Mouse (Mus musculus): ENCODE data around the gene Sf3b4. TPM values are rescaled to one million over a fixed set of nuclear protein-coding genes. Genes with fewer than 3 reads are reported as not detected.

Sf3b4 gene
- polyA plus RNA-seq (2015; fragmentation: Nextera tagmentation; extraction: Ambion mirVana): 127 and 146 TPM in 2 replicates

GRCm38 (mm10) chr3:96172197-96173178 is at the start of gene Sf3b4:
Gene Sf3b4 (plus strand): TSS chr3:96172332.
- Histone ChIP-seq H3K4me1 (replicated peaks) (peaks cover 39% of the 10 kb centered on the region), H3K27ac (replicated peaks) (peak within 1 kb of the TSS; percentile 98), H3K4me3 (peak within 1 kb of the TSS; percentile 66), H3K27me3 (no peaks in the 10 kb centered on the region), H3K9me3 (no peaks in the 10 kb centered on the region), H3K4me2 (peak within 1 kb of the TSS; percentile 98), H3K36me3 (peaks cover 24% of the 10 kb centered on the region), H3K9ac (peak within 1 kb of the TSS; percentile 87)
- peak; percentile 95 for ATAC-seq (ENCODE audit: low FRiP score, low read depth)
- under 1% methylated on average over 52 of the region's 58 CpGs for WGBS

- Histone ChIP-seq H3K9me3 (no peaks in the 10 kb centered on the region), H3K27me3 (no peaks in the 10 kb centered on the region), H3K4me1 (replicated peaks) (no peaks in the 10 kb centered on the region), H3K27ac (replicated peaks) (no peak overlapping the region), H3K4me2 (no peak overlapping the region), H3K36me3 (no peaks in the 10 kb centered on the region), H3K9ac (no peak overlapping the region), H3K4me3 (no peak overlapping the region)
- 89% methylated on average over 5 of the region's 5 CpGs for WGBS
- ATAC-seq (ENCODE audit: low FRiP score, low read depth): no peak
Observed at GRCm38 (mm10) chr3:96124235-96124634, 47.9 kb upstream of the Sf3b4 start.

GRCm38 (mm10) chr3:96128128-96128527 is 44.0 kb upstream of the Sf3b4 start:
- no peak overlapping the region for H3K4me2 ChIP-seq
- H3K9me3 ChIP-seq: no peaks in the 10 kb centered on the region
- no peak overlapping the region for H3K4me3 ChIP-seq
- no peaks in the 10 kb centered on the region for H3K36me3 ChIP-seq
- H3K4me1 ChIP-seq (replicated peaks): no peaks in the 10 kb centered on the region
- ATAC-seq (ENCODE audit: low FRiP score, low read depth): no peak
- no peaks in the 10 kb centered on the region for H3K27me3 ChIP-seq
- no peak overlapping the region for H3K9ac ChIP-seq
- no peak overlapping the region for H3K27ac ChIP-seq (replicated peaks)

GRCm38 (mm10) chr3:96132478-96132877 is 39.7 kb upstream of the Sf3b4 start:
- Histone ChIP-seq H3K4me2 (no peak overlapping the region), H3K36me3 (no peaks in the 10 kb centered on the region), H3K4me3 (no peak overlapping the region), H3K27me3 (no peaks in the 10 kb centered on the region), H3K27ac (replicated peaks) (no peak overlapping the region), H3K9ac (no peak overlapping the region), H3K4me1 (replicated peaks) (no peaks in the 10 kb centered on the region), H3K9me3 (no peaks in the 10 kb centered on the region)
- no peak for ATAC-seq (ENCODE audit: low FRiP score, low read depth)
- WGBS: 86% methylated on average over 3 of the region's 3 CpGs

GRCm38 (mm10) chr3:96133327-96133905 is 38.7 kb upstream of the Sf3b4 start:
- no peak for ATAC-seq (ENCODE audit: low FRiP score, low read depth)
- Histone ChIP-seq H3K27ac (replicated peaks) (no peak overlapping the region), H3K4me2 (no peak overlapping the region), H3K4me3 (no peak overlapping the region), H3K4me1 (replicated peaks) (no peaks in the 10 kb centered on the region), H3K27me3 (no peaks in the 10 kb centered on the region), H3K9ac (no peak overlapping the region), H3K9me3 (no peaks in the 10 kb centered on the region), H3K36me3 (no peaks in the 10 kb centered on the region)
- WGBS: 79% methylated on average over 11 of the region's 11 CpGs

GRCm38 (mm10) chr3:96135011-96135410 is 37.1 kb upstream of the Sf3b4 start:
- H3K27me3 ChIP-seq: no peaks in the 10 kb centered on the region
- no peaks in the 10 kb centered on the region for H3K36me3 ChIP-seq
- no peaks in the 10 kb centered on the region for H3K4me1 ChIP-seq (replicated peaks)
- ATAC-seq (ENCODE audit: low FRiP score, low read depth): no peak
- H3K9me3 ChIP-seq: no peaks in the 10 kb centered on the region
- H3K4me2 ChIP-seq: no peak overlapping the region
- 81% methylated on average over 3 of the region's 3 CpGs for WGBS
- no peak overlapping the region for H3K27ac ChIP-seq (replicated peaks)
- H3K9ac ChIP-seq: no peak overlapping the region
- no peak overlapping the region for H3K4me3 ChIP-seq

GRCm38 (mm10) chr3:96147950-96148349 is 24.2 kb upstream of the Sf3b4 start:
- peak; percentile 54; the same call in 1 of the 2 replicates for ATAC-seq (ENCODE audit: low FRiP score, low read depth)
- H3K9ac ChIP-seq: no peak overlapping the region
- H3K4me2 ChIP-seq: no peak overlapping the region
- no peak overlapping the region for H3K4me3 ChIP-seq
- H3K27me3 ChIP-seq: no peaks in the 10 kb centered on the region
- WGBS: 15% methylated on average over 5 of the region's 5 CpGs
- 0 out of 2 replicates have a peak overlapping the region, but pooled peaks have one; percentile 30 for H3K27ac ChIP-seq (replicated peaks)
- H3K36me3 ChIP-seq: peaks cover 36% of the 10 kb centered on the region
- H3K4me1 ChIP-seq (replicated peaks): no peaks in the 10 kb centered on the region
- H3K9me3 ChIP-seq: no peaks in the 10 kb centered on the region

- H3K36me3 ChIP-seq: peaks cover 41% of the 10 kb centered on the region
- no peak overlapping the region for H3K4me3 ChIP-seq
- H3K4me2 ChIP-seq: no peak overlapping the region
- no peaks in the 10 kb centered on the region for H3K4me1 ChIP-seq (replicated peaks)
- no peaks in the 10 kb centered on the region for H3K9me3 ChIP-seq
- ATAC-seq (ENCODE audit: low FRiP score, low read depth): no peak
- no peak overlapping the region for H3K9ac ChIP-seq
- WGBS: 89% methylated on average over 7 of the region's 7 CpGs
- no peaks in the 10 kb centered on the region for H3K27me3 ChIP-seq
- H3K27ac ChIP-seq (replicated peaks): no peak overlapping the region
Observed at GRCm38 (mm10) chr3:96151836-96152235, 20.3 kb upstream of the Sf3b4 start.

GRCm38 (mm10) chr3:96152611-96153010 is 19.5 kb upstream of the Sf3b4 start:
- H3K9me3 ChIP-seq: no peaks in the 10 kb centered on the region

GRCm38 (mm10) chr3:96155501-96155900 is 16.6 kb upstream of the Sf3b4 start:
- Histone ChIP-seq H3K9ac (no peak overlapping the region), H3K27ac (replicated peaks) (no peak overlapping the region), H3K4me1 (replicated peaks) (peaks cover 5% of the 10 kb centered on the region), H3K4me2 (no peak overlapping the region), H3K36me3 (peaks cover 41% of the 10 kb centered on the region), H3K27me3 (no peaks in the 10 kb centered on the region), H3K9me3 (no peaks in the 10 kb centered on the region), H3K4me3 (no peak overlapping the region)
- no peak for ATAC-seq (ENCODE audit: low FRiP score, low read depth)
- 88% methylated on average over 8 of the region's 8 CpGs for WGBS

More at GRCm38 (mm10) chr3:96152611-96153010, 19.5 kb upstream of the Sf3b4 start:
- H3K27ac ChIP-seq (replicated peaks): no peak overlapping the region
- ATAC-seq (ENCODE audit: low FRiP score, low read depth): no peak
- H3K4me2 ChIP-seq: no peak overlapping the region
- H3K9ac ChIP-seq: no peak overlapping the region
- H3K4me3 ChIP-seq: no peak overlapping the region
- H3K36me3 ChIP-seq: peaks cover 41% of the 10 kb centered on the region
- WGBS: 92% methylated on average over 5 of the region's 5 CpGs
- H3K27me3 ChIP-seq: no peaks in the 10 kb centered on the region
- no peaks in the 10 kb centered on the region for H3K4me1 ChIP-seq (replicated peaks)

GRCm38 (mm10) chr3:96159820-96160219 is 12.3 kb upstream of the Sf3b4 start:
- no peaks in the 10 kb centered on the region for H3K27me3 ChIP-seq
- peaks cover 17% of the 10 kb centered on the region for H3K4me1 ChIP-seq (replicated peaks)
- no peak for ATAC-seq (ENCODE audit: low FRiP score, low read depth)
- H3K4me2 ChIP-seq: no peak overlapping the region
- WGBS: 78% methylated on average over 4 of the region's 4 CpGs
- peaks cover 8% of the 10 kb centered on the region; the same call in 1 of the 2 replicates for H3K36me3 ChIP-seq
- H3K27ac ChIP-seq (replicated peaks): no peak overlapping the region
- H3K9me3 ChIP-seq: no peaks in the 10 kb centered on the region
- H3K4me3 ChIP-seq: no peak overlapping the region
- H3K9ac ChIP-seq: no peak overlapping the region

GRCm38 (mm10) chr3:96160222-96160802 is 11.8 kb upstream of the Sf3b4 start:
- peaks cover 17% of the 10 kb centered on the region for H3K4me1 ChIP-seq (replicated peaks)
- H3K9ac ChIP-seq: no peak overlapping the region
- H3K27ac ChIP-seq (replicated peaks): peak overlapping the region; percentile 70; the same call in 1 of the 2 replicates
- no peak for ATAC-seq (ENCODE audit: low FRiP score, low read depth)
- peak overlapping the region; percentile 45; the same call in 1 of the 2 replicates for H3K4me3 ChIP-seq
- no peaks in the 10 kb centered on the region for H3K9me3 ChIP-seq
- 0 out of 2 replicates have a peak, but pooled peaks cover 3% of the 10 kb centered on the region for H3K36me3 ChIP-seq
- H3K4me2 ChIP-seq: peak overlapping the region; percentile 89
- WGBS: 63% methylated on average over 4 of the region's 4 CpGs
- no peaks in the 10 kb centered on the region for H3K27me3 ChIP-seq
